Mouse (Mus musculus): ENCODE data around the gene Adar. TPM values are rescaled to one million over a fixed set of nuclear protein-coding genes. Genes with fewer than 3 reads are reported as not detected.
"Not testable (repeated sequence)": the region's sequence is repeated elsewhere in the genome, so short reads cannot be mapped to it uniquely, and the experiment has no call there.

Gene Adar
- total RNA-seq, 2 experiments from 2014 or later, result 36.0 to 84.3 TPM

DNA sequence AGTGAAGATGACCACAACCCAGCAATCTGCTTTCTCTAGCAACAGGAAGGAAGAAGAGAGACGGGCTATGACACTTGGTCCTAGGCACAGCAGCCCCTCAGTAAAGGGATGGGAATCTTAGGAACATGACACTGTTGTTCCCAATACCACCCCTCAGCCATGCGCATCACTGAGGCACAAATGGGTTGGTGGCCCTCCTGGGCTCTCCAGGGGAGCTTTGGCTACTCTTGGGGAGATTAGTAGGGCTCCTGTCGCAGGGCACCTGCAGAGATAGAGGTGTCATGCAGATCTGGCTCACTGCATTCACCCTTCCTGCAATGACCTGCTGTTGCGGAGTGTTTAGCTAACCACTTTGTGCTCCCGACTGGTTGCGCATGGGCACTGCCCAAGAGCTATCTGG, 71.5 kb downstream of the Adar start:
- no peak for ATAC-seq (replicated peaks; ENCODE audit: low FRiP score, poor library complexity, severe bottlenecking)

- no peak for ATAC-seq (replicated peaks; ENCODE audit: low FRiP score, poor library complexity, severe bottlenecking)
Measured at GRCm38 (mm10) chr3:89788680-89789352, 74.0 kb downstream of the Adar start.

- no peak for ATAC-seq (replicated peaks; ENCODE audit: low FRiP score, poor library complexity, severe bottlenecking)
Measured at GRCm38 (mm10) chr3:89794616-89795015, 79.8 kb downstream of the Adar start.

- no peak for ATAC-seq (replicated peaks; ENCODE audit: low FRiP score, poor library complexity, severe bottlenecking)
Measured at GRCm38 (mm10) chr3:89795746-89796145, 80.9 kb downstream of the Adar start.

DNA sequence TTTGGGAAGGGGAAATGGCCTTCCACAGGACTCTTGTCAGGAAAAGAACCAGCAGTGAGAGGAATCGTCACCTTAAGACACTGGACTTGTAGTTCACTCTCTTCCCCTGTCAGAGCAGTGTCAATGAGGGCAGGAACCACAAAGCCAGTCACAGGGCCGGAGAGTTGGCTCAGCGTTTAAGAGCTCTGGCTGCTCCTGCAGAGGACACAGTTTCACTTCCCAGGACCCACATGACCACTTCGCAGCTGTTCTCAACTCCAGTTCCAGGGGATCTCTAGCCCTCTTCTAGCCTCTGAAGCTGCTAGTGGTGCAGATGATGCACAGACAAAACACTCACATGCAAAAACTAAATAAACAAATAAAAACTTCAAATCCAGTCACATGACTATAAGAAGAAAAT, 81.5 kb downstream of the Adar start:
- ATAC-seq (replicated peaks; ENCODE audit: low FRiP score, poor library complexity, severe bottlenecking), result no peak

GRCm38 (mm10) chr3:89798518-89798917, 83.7 kb downstream of the Adar start:
- no peak for ATAC-seq (replicated peaks; ENCODE audit: low FRiP score, poor library complexity, severe bottlenecking)

DNA sequence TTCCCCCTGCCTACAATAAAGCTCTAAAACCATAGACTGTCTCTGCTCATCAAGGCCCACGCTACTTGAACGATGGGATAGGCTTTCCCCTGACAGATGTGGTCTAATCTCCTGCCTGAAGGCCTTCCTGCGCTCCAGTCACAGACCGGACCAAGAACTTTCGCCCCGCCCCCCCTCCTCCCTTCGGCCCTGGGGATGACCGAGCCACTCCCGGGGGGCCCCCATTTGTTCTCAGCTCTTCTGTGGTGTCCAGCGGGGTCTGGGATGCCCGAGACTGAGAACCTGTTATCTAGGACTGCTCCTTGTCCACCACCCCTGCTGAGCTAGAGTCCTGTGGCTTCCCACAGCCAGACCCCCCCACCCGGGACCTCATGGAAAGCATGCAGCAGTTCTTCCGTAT, 84.7 kb downstream of the Adar start:
- no peak for ATAC-seq (replicated peaks; ENCODE audit: low FRiP score, poor library complexity, severe bottlenecking)

- not testable (repeated sequence) for ATAC-seq (replicated peaks; ENCODE audit: low FRiP score, poor library complexity, severe bottlenecking)
Measured at GRCm38 (mm10) chr3:89800078-89800477, 85.3 kb downstream of the Adar start.

- ATAC-seq (replicated peaks; ENCODE audit: low FRiP score, poor library complexity, severe bottlenecking), result no peak
Measured at GRCm38 (mm10) chr3:89800774-89801506, 86.1 kb downstream of the Adar start.

DNA sequence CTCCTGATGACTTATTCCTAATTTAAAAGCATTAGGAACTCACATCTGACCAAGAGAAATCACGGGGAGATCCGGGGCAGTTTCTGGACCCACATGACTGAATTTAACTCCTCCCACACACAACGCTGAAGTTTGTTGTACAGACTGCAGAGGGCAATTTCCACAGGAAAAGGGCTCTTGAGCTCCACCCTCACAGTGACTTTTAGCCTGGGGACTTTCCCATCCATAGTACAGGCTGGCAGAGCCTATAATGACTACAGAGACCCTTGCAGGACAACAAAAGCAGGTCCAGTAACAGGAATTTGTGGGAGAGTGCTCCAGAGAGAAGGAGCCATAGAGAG, 86.7 kb downstream of the Adar start:
- no peak for ATAC-seq (replicated peaks; ENCODE audit: low FRiP score, poor library complexity, severe bottlenecking)

- ATAC-seq (replicated peaks; ENCODE audit: low FRiP score, poor library complexity, severe bottlenecking), result no peak
Measured at GRCm38 (mm10) chr3:89802876-89803275, 88.1 kb downstream of the Adar start.

Other genes starting within 250 kb of the Adar start
- not detected in 2 replicates for gene Kcnn3, start 194.9 kb upstream of the Adar start, total RNA-seq (2015; ENCODE audit: low replicate concordance)
- not detected in 2 replicates for gene Kcnn3, start 194.9 kb upstream of the Adar start, total RNA-seq (2017; ENCODE audit: low replicate concordance)
- not detected in 2 replicates for gene Chrnb2, start 49.6 kb downstream of the Adar start, total RNA-seq (2015; ENCODE audit: low replicate concordance)
- 0.13 and 0.23 TPM in 2 replicates for gene Chrnb2, start 49.6 kb downstream of the Adar start, total RNA-seq (2017; ENCODE audit: low replicate concordance)
- gene Ube2q1, start 58.6 kb downstream of the Adar start, total RNA-seq (2015; ENCODE audit: low replicate concordance), result 19.1 and 23.1 TPM in 2 replicates
- gene Ube2q1, start 58.6 kb downstream of the Adar start, total RNA-seq (2017; ENCODE audit: low replicate concordance), result 13.3 and 17.6 TPM in 2 replicates
- gene She, start 116.3 kb downstream of the Adar start, total RNA-seq (2015; ENCODE audit: low replicate concordance), result not detected in 2 replicates
- gene She, start 116.3 kb downstream of the Adar start, total RNA-seq (2017; ENCODE audit: low replicate concordance), result 0.13 TPM in 1 of 2 replicates, not detected in the other
- gene Il6ra, start 198.2 kb downstream of the Adar start, total RNA-seq (2015; ENCODE audit: low replicate concordance), result 5.8 and 10.5 TPM in 2 replicates
- 0.90 and 2.3 TPM in 2 replicates for gene Il6ra, start 198.2 kb downstream of the Adar start, total RNA-seq (2017; ENCODE audit: low replicate concordance)
- gene Atp8b2, start 248.5 kb downstream of the Adar start, total RNA-seq (2015; ENCODE audit: low replicate concordance), result 1.8 TPM in 1 of 2 replicates, not detected in the other
- gene Atp8b2, start 248.5 kb downstream of the Adar start, total RNA-seq (2017; ENCODE audit: low replicate concordance), result 1.2 and 2.1 TPM in 2 replicates

All from erythroid progenitor cell, adult 5-6 weeks (primary cell).